Mouse (Mus musculus) megakaryocyte, embryonic 14.5 days (primary cell): Measurements from ENCODE around the gene Arfgap2.

Experiments used
- FLI1 ChIP-seq: IDR thresholded peaks from 2 replicates; pipeline ENCODE4 v1.6.1; 2012; ENCODE audit warnings: low read length, inconsistent platforms, mixed read lengths
- GATA1 ChIP-seq: IDR thresholded peaks from 3 replicates; pipeline ENCODE4 v1.6.1; 2012; ENCODE audit warnings: mixed read lengths, low read length, inconsistent platforms, borderline replicate concordance

DNA sequence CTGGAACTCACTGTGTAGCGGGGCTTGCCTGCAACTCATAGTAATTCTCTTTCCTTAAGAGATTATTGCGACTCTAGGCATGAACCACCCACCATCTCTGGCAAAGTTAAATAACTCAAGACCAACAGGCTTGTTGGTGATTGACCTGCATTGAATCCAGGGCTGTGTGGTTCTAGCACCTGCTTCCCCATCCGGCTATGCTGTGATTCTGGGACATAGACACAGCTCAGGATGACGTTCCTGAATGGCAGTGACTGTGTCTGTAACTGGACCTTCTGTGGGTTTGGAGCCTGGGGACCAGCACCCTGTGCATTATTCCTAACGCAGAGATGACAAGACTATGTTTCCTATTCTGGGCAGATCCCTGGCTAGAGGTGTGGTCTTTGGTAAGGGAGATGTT is 31.1 kb downstream of the Arfgap2 start:
- TF ChIP-seq GATA1 (no peak), FLI1 (no peak)
